Mouse (Mus musculus) layer of hippocampus, postnatal 25 days (tissue): ENCODE data around the gene Inava. TPM values are rescaled to one million over a fixed set of nuclear protein-coding genes. Genes with fewer than 3 reads are reported as not detected.
A peak's percentile ranks its signal among the peaks of the same experiment; 100 is the strongest.

Experiments
- DNase-seq, 2 experiments: peaks; one replicate each; pipeline ENCODE4 v3.0.0; 2022; ENCODE audit warnings: mixed read lengths in 2 of 2, low spot score in 1 of 2; ENCODE audit errors: extremely low spot score in 1 of 2
- total RNA-seq, 2 experiments: library from RNA; stranded (reverse); gene quantifications; 2 replicates each; pipeline ENCODE4 v1.2.3; 2021

Inava gene
- 1 to 10 TPM; 4.5 to 5.8 TPM for total RNA-seq

DNA sequence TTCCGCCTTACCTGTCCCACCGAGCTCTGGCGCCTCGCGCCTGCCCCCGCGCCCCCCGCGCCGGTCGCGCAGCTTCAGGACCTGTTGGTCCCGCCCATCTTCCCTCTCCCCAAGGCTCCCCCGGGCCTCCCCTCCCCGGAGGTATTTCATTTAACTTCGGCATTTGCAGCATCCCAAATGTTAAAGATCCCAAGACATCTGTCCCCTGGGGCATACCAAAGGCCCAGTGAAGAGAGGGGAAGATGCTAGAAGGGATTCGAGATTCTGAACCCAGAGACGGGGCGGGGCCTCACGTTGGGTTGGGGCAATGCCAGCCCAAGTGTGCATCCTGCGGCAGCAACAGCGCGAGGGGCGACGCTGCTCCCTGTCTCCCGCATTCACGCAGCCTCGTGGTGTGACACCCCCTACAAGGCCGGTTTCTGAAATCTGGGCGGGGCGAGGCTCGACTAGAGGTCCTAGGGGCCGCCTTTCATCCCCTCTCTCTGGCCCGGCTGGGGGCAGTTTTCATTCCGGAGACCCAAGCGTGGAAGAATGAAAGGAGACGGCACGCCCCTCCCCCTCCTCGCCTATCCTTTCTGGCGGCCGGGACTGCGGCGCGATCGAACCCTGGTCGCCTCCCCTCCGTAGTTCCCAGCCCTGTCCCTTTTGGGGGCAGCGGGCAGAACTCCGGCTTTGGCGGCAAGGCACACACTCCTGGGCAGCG lies at the start of gene Inava:
Gene Inava (minus strand): TSS at position 373 of the 703 bp plus-strand sequence.
- peak; percentile 45 for DNase-seq

DNA sequence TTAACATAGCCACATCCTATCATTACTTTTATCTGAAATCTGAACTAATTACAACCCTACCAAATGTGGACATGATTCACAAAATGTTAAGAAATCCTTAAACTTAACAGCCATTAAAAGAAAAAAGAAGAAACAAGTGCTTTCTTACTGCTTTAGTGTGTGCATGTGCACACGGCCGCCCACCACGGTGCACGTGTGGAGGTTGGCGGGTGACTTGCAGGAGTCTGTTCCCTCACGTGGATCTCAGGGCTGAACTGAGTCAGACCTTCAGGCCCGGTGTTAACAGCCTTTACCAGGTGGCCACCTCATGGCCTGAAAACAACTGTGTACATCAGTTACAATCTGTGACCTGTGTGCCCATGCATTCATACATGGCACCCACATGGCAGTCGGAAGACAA lies 43.3 kb upstream of the Inava start:
- DNase-seq: no peak

DNA sequence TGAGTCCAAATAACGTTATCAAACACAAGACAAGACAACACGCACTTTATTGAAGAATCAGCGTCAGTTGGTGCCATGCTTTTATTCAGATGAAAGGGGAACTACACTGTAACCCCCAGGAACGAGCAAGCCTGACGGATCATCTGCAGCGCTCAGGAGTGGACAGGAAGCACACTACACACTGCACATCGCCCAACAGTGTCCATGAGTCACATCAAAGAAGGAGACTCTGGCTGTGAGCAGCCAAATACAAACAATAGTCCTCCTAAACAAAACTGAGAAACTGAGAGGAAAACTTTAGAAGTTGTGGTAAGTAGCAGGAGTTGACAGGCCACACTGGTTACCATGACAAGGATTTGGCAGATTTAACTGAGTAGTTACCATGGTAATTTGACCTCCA lies 34.2 kb upstream of the Inava start:
- DNase-seq: no peak

DNA sequence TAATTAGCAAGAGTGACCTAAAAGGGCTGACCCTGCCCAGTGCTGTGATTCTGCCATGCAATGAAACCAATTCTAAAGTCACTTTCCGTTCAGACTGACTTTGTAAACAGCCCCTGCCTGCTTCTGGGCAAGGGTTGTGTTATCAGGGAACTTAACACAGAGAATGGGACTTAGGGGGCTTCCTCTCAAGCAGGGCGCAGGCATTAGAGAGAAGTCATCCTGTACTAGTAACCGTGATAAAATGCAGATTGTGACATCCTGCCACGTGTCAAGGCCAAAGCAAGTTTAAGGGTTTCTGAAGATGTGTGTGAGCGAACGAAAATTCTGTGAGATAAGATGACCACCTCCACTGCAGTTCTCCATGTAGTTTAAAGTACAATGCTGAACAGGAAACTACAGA lies 32.1 kb upstream of the Inava start:
- no peak for DNase-seq

DNA sequence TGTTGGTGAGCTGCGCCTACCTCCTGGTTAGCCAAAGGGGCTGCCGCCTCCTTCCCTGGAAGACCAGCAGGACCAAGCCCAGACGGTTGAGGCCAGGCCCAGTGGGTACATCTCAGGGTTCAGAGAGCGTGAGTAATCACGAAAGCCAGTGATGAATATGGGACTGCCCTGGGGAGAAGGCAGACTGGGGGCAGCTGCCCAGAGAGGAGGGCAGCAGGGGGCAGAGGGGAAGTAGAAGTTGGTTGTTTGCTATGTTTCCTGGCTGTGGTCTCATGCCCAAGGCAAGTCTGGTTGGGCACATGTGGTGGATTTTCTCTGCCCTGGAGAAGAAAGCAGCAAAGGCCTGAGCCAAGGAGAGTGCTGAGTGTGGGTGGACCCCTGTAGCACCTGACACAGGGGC lies 29.3 kb upstream of the Inava start:
- no peak for DNase-seq

DNA sequence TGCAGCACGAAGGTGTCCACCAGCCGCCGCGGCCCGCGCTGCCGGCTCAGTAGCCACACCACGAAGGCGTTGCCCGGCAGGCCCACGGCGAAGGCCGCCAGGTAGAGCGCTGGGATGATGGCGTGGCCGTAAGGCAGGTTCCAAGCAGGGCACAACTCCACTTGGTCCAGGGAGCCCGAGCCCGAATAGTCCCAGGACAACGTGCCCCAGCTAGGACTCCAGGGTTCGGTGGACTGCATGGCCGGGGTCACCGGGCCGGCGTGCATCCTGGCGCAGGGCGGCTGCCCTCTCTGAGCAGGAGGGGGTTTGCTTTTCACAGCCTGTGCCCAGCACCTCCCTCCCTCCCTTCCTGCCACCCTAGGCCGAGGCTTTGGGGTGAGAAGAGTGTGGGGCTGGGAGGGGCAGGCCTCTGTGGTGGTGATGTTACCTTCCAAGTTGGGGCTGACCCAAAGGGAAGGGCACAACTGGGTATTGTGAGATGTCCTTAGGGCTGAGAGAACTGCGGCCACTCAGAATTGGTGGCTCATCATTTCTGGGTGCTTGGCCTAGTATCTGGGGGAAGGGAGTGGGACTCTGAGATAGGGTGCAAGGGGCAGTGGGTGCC lies 26.7 kb upstream of the Inava start, which contains the start of gene Gpr25:
Gene Gpr25 (minus strand): TSS at position 239 of the 604 bp plus-strand sequence.
- no peak for DNase-seq

DNA sequence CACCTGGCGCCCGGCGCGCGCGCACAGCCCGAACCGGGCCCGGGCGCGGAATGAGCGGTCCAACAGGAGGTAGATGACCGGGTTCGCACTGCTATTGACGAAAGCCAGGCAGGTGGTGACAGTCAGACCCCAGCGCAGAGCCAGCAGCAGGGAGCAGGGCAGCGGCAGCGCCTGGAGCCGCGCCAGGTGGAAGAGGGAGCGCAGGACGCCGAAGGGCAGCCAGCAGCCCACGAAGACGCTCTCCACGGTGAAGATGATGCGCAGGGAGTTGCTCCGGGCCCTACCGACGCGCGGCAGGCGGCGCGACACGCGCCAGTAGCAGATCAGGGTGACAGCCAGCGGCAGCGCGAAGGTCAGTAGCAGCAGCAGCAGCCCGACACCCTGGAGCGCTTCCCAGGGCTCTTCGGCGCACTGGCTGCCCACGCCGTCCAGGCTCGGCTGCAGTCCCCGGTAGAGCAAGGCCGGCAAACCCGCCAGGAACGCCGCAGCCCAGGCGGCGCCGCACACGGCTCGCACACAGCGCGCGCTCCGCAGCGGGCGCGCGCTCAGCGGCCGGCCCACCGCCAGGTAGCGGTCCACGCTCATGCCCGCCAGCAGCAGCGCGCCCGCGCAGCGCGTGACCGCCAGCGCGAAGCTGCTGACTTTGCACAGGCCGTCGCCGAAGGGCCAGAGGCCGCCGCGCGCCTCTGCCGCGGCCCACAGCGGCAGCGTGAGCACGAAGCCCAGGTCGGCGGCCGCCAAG lies 26.0 kb upstream of the Inava start:
- peak; percentile 56 to 65 for DNase-seq

DNA sequence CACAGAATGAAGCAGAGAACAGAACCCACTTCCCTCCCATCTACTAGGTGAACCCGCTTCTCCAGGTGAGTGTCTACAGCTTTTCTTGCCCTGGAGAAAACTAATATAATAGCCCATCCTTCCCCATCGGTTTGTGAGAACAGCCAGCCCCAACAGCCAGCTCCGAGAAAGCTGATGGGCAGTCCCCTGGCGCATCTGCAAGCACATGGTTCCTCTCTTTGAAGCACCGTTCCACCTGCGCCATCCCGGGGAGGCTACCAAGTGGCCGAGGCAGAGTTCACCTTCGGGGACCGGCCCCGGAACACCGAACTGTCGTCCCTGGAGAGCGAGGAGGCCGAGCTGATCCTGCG lies 25.5 kb upstream of the Inava start:
- DNase-seq: no peak

DNA sequence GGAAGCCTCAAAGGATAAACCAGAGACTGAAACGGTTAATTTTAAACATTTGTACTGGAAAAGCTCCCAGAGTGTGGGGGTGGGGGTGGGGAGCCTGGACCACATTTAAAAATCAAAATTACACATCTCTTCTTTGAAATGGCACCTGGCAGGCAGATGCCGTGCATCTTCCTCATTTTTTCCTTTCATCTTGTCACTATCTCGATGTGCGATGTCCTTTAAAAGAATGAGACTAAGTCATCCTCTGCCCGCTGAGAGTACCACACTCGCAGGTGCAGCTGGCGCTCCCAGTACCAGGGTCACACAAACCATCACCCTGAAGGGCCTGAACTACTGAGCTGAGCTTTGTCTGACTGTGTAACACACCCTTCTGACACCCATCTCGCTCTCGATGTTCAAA lies 24.4 kb upstream of the Inava start:
- DNase-seq: no peak

DNA sequence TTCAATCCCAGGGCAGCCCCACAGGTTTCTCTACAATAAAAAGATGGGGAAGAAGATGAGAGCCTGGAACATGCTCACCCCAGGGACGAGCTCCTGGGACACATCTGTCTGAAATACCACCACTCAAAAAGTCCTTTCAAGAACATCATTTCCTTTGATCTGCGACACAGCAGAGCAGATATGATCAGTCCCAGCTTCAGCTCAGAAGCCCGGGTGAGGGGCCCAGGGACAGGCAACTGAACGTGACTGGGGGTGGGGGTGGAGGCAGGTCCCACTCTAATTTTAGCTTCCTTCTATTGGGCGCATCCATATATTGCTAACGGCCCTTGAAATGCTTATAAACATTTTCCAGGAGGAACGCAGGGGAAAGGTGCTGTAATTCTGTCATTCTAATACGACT lies 21.6 kb upstream of the Inava start:
- DNase-seq: no peak

DNA sequence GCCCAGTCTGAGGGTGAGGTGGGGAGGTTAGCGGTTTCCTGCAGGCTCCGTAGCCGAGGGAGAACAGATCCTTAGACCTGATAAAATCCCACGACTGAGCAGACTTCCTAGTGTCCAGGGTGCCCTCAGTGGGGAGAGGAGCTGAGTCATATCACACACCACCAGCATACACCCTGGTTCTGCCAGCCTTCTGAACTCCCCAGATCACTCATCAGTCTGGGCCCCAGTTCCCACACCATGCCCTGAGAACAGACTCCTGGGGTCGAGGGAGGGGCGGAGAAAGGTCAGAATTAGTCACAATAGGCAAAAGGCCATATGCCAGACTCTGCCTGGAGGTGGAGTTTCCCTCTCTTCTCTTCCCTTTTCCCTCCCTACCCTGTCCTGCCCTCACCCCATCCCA lies 21.1 kb upstream of the Inava start:
- no peak for DNase-seq

DNA sequence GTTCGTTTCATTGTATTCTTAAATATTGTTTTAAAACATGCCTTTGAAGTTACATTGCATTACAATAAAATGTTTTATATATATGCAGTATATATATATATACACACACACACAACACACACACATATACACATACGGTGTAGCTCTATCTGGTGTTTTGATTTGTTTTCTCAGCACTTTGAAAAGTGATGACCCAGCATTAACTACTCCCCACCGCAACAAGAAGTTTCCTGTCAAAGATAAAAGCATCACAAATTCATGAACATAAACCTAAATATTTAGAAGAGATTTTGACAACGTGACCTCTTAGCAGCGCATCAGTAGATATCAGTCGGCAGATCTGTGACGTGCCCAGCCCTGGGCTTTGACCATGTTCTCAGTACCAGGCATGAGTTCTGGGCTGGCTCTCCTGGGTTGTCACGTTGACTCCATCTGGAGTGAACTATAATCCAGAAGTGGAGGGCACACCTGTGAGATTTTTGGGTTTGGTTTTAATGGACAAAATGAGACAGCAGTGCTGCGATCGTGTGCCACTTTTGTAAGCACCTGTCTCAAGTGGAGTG lies 20.5 kb upstream of the Inava start:
- no peak for DNase-seq

DNA sequence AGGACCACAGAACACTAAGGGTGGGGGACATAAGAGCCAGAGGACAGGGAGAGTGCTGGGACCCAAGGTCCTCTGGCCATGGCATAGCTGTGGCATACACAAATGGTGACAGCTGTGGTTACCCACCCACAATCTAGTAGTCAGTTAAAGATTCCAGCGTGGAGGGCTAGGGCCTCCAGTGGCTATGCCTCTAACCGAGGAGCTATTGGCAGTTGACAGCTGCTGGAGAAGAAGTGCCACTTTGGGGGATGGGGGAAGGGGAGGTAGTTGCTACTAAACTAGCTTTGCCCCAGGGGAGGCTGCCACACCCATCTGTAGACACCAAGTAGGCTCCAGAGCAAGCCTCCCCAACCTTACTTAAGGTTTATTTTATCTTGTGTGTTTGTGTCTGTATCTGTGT lies 19.4 kb upstream of the Inava start:
- no peak for DNase-seq

DNA sequence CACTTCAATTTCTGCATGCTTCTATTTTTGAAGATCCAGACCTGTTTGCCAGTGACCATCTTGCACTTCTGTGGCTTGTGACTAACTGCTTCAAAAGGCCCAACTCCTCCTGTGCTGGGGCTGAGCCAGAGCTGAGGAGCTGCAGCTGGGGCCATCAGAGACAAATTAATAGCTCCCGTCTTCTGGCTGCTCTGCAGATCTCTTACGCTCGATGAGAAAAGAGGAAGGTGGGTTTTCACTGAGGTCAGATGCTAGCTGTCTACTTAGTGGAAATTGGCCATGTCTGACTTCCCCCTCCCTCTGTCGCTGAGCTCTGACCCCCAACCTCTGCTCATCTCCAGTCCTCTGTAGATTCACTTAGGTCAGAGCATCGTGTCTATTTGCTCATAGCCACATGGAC lies 15.6 kb upstream of the Inava start:
- DNase-seq: no peak

DNA sequence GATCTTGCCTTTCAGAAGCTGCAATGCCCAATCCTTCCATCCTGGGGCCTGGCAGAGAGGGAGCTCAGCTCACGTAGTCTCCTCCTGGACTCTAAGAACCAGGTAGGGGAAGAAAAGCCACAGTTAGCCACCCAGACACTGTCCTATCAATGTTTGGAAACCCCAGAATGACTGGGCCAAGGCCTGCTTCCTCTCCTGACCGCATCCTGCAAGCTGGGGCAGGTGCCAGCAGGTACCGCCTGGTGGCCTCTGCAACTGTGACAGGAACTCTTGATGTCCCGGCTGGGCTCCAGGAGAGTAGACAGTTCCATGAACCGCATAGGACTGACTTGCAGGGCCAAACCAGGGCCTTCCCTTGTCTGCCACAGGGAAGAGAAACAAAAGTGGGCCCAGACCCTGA lies 13.3 kb upstream of the Inava start:
- DNase-seq: no peak

DNA sequence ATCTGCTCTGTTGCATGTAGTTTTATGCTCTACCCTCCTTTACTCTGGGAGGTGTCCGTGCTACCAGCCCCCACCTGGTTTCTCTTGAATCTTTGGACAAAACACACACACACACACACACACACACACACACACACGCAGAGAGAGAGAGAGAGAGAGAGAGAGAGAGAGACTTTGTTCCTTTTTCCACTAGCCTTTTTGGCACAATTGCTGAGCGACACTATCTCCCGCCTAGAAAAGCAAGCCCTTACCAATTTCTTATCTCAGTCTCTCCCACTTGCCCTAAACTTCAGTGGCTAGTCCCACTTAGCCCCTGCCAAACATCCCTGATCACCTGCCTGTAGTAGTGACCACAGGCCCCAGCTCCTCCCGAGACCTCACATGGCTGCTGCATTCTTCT lies 10.4 kb upstream of the Inava start:
- DNase-seq: no peak

DNA sequence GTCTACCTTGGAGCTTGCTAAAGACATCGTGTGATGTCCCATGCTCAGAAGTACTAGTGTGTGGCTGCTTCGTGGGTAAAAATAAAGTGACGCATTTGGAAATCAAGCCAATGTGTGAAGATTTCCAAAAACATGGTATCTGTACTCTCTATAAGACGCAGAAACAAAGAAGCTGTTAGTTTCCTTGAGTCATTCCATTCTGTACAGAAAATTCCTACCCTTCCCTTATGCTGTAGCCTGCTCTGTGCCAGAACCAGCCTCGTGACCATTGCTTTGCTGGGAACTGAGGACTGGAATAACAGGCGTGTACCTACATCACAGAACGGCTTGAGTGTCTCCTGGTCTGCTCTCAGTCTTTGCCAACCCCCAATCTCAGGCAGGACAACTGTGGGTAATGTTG lies 7.7 kb upstream of the Inava start:
- no peak for DNase-seq

DNA sequence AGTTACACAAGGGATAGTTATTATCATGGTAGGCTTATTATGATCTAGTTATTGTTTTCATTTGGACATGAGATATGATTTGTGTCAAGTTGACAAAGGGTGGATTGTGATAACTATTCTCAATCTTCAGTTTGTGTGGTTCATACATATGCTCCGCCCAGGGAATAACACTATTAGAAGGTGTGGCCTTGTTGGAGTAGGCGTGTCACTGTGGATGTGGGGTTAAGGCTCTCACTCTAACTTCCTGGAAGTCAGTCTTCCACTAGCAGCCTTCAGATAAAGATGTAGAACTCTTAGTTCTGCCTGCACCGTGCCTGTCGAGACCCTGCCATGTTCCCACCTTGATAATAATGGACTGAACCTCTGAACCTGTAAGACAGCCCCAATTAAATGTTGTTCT lies 4.4 kb upstream of the Inava start:
- DNase-seq: no peak

DNA sequence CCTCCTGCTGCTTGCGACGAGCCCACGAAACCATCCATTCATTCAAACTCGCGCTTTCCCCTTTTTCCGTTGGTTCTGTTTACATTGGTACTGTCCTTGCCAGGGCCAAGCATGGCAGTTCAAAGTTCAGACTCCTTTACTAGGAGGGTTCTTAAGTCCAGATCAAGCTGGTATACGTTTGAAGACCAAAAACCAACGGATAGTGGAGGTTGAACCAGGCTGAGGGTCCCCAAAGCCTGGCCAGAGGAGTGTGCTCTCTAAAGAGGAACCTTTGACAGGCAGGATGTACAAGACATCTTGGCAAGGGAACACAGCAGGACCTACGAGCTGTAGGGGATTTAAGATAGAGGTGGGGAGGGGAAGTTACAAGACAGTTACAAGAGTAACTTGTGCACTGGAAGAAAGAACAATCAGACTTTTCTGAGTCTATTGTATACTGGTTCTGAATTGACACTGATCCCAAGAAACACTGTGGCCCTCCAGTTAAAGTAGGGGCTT lies 580 bp upstream of the Inava start:
- no peak for DNase-seq

DNA sequence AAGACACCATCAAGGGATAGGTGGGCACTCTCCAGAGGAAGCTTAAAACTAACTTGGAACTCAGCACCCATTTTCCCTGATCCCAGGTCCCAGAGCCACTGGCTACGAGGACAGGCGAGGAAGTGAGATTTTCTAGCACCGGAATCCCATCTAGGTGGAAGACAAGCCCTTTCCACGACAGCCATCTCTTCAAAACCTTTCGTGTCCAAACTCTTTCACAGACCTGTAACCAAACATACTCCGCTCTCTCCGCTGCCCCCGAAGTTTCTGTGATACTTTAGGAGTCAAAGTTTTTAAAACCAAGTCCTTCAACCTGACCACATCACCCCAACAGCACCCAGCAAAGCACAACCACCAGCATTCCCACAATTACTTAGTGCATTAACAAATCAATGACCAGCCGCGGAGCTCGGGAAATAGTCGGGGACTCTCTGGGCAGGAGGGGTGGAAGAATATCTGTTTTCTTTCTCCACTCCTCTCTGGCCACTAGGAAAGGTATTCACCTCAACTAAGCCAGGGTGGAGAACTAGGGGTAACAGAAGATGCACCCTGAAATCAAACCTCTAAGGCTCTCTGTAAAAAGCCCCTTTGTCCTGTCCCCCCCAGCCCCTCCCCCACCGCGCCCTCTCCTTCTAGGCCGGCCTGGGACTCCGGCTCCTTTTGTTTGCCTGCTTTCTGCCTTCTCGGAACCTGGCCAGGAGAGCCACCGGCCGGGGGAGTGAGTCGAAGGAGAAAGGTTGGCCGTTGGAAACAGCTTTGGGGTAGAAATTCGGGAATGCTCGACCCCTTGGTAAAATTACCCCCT lies 876 bp downstream of the Inava start:
- no peak for DNase-seq
